ENCODE assay signal across 17 mouse cellular contexts in genomic region chr4:104961431-104961830, GRCm38 (mm10).
"Had no signal": no experiment of that assay in that cellular context is flagged by ENCODE, and none has a peak within 500 bp of the region (broad histone marks: within the 10 kb centered on the region; RNA-seq: fewer than 3 reads in every experiment).

No protein-coding gene starts in this region.

- ATAC-seq: liver, postnatal 0 days; lung, postnatal 0 days; midbrain, embryonic 13.5 days; midbrain, embryonic 15.5 days had no signal

- H3K4me1 ChIP-seq: liver, embryonic 13.5 days; liver, embryonic 15.5 days; lung, embryonic 15.5 days; megakaryocyte, embryonic 14.5 days; neural tube, embryonic 12.5 days; stomach, embryonic 15.5 days had no signal

- H3K36me3 ChIP-seq: liver, embryonic 13.5 days; liver, embryonic 15.5 days; lung, embryonic 15.5 days; midbrain, embryonic 13.5 days; midbrain, embryonic 15.5 days; neural tube, embryonic 12.5 days; stomach, embryonic 15.5 days had no signal

- H3K4me3 ChIP-seq: liver, embryonic 13.5 days; liver, embryonic 15.5 days; lung, embryonic 15.5 days; megakaryocyte, embryonic 14.5 days; midbrain, embryonic 13.5 days; midbrain, embryonic 15.5 days; neural tube, embryonic 12.5 days; stomach, embryonic 15.5 days had no signal

- H3K9me3 ChIP-seq: liver, embryonic 13.5 days; liver, embryonic 15.5 days; lung, embryonic 15.5 days; midbrain, embryonic 13.5 days; neural tube, embryonic 12.5 days; stomach, embryonic 15.5 days had no signal

- H3K9ac ChIP-seq: liver, embryonic 13.5 days; liver, embryonic 15.5 days; liver, postnatal 0 days; lung, embryonic 15.5 days; midbrain, embryonic 13.5 days; midbrain, embryonic 15.5 days; neural tube, embryonic 12.5 days; stomach, embryonic 15.5 days had no signal

- DNase-seq: liver, embryonic 13.5 days; liver, postnatal 0 days; right cerebral cortex, postnatal 14 days; thymus, adult 2 months; thymus, postnatal 25 days; thymus, postnatal 4 days had no signal

- H3K27me3 ChIP-seq: liver, embryonic 13.5 days; liver, embryonic 15.5 days; lung, embryonic 15.5 days; megakaryocyte, embryonic 14.5 days; midbrain, embryonic 13.5 days; midbrain, embryonic 15.5 days; neural tube, embryonic 12.5 days; stomach, embryonic 15.5 days had no signal

- H3K4me2 ChIP-seq: liver, embryonic 13.5 days; liver, embryonic 15.5 days; lung, embryonic 15.5 days; midbrain, embryonic 11.5 days; midbrain, embryonic 13.5 days; midbrain, embryonic 15.5 days; neural tube, embryonic 12.5 days; stomach, embryonic 15.5 days had no signal

- H3K27ac ChIP-seq: liver, embryonic 13.5 days; liver, embryonic 15.5 days; lung, embryonic 15.5 days; macrophage; midbrain, embryonic 13.5 days; midbrain, embryonic 15.5 days; neural tube, embryonic 12.5 days; stomach, embryonic 15.5 days; stomach, postnatal 0 days had no signal
